Mouse (Mus musculus) bone marrow macrophage, adult 2 months (primary cell): ENCODE measurements around the gene Arhgap21.

Experiments
- CTCF ChIP-seq: IDR thresholded peaks from 2 replicates; pipeline ENCODE4 v1.5.1; 2012; ENCODE audit warnings: low read depth, mild to moderate bottlenecking, low read length, moderate library complexity
- POLR2A ChIP-seq: IDR thresholded peaks from 2 replicates; pipeline ENCODE4 v1.6.1; 2012; ENCODE audit warnings: mild to moderate bottlenecking, low read depth, low read length, borderline replicate concordance

- no peak for TF ChIP-seq POLR2A
- no peak for TF ChIP-seq CTCF
Observed at GRCm38 (mm10) chr2:20912348-20913018, 56.2 kb downstream of the Arhgap21 start.
